Mouse (Mus musculus) testis, adult 2 months (tissue): Measurements from ENCODE around the gene Vamp1. TPM values are rescaled to one million over a fixed set of nuclear protein-coding genes. Genes with fewer than 3 reads are reported as not detected.

Experiments
- H3K27ac ChIP-seq: fragments of 200-500 bp; 2 replicates; pipeline ENCODE4 v1.5.1; 2012; ENCODE audit warnings: low read depth, low read length; ENCODE audit not compliant: control insufficient read depth, insufficient read depth
- H3K27me3 ChIP-seq: fragments of 200-500 bp; 2 replicates; pipeline ENCODE4 v1.6.1; 2012; ENCODE audit warnings: mild to moderate bottlenecking, low read length, moderate library complexity; ENCODE audit not compliant: control insufficient read depth, insufficient read depth
- H3K36me3 ChIP-seq: fragments of 200-500 bp; 2 replicates; pipeline ENCODE4 v1.6.1; 2012; ENCODE audit warnings: mild to moderate bottlenecking, low read length; ENCODE audit not compliant: control insufficient read depth, insufficient read depth
- H3K4me1 ChIP-seq: fragments of 200-500 bp; 2 replicates; pipeline ENCODE4 v1.6.1; 2012; ENCODE audit warnings: low read length; ENCODE audit not compliant: control insufficient read depth, insufficient read depth
- H3K4me3 ChIP-seq: fragments of 200-500 bp; 2 replicates; pipeline ENCODE4 v1.5.1; 2012; ENCODE audit warnings: low read depth, mild to moderate bottlenecking, low read length, moderate library complexity, mixed read lengths; ENCODE audit not compliant: control insufficient read depth
- CTCF ChIP-seq: fragments of 200-500 bp; IDR thresholded peaks from 2 replicates; pipeline ENCODE4 v1.5.1; 2012; ENCODE audit warnings: low read depth, mild to moderate bottlenecking, inconsistent platforms, low read length, moderate library complexity; ENCODE audit not compliant: control insufficient read depth, insufficient read depth, insufficient replicate concordance
- POLR2A ChIP-seq: fragments of 200-500 bp; IDR thresholded peaks from 2 replicates; pipeline ENCODE4 v1.6.1; 2012; ENCODE audit warnings: low read depth, mild to moderate bottlenecking, inconsistent platforms, low read length, moderate library complexity; ENCODE audit not compliant: control insufficient read depth
- polyA plus RNA-seq: library from polyadenylated mRNA; depleted of rRNA; stranded (reverse); fragments of >200 nt; gene quantifications from 2 replicates; pipeline ENCODE4 v1.2.3, GENCODE M21; 2012

Vamp1 gene
- polyA plus RNA-seq, 1 experiment, result 11.3 TPM

DNA sequence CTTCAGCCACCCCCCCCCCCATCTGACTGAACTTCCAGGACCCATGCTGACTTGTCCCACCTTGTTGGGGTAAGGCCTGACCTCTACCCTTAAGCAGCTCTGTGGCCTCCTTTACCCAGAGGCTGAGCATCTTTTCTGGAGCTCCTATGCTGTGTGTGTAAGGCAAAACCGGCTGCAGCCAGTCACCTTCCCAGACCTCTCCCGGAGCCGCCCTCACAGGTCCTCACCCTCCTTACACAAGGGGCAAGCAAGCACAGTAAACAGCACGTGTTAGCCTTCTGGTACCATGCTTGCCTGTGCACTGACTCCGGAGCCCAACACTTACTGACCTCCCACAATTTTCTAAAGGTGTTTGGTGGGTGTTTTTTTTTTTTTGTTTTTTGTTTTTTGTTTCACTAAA lies 39.9 kb upstream of the Vamp1 start:
- Histone ChIP-seq H3K27ac (peak overlapping the region; percentile 20; the same call in 1 of the 2 replicates), H3K36me3 (peaks cover 11% of the 10 kb centered on the region), H3K4me1 (no peaks in the 10 kb centered on the region), H3K27me3 (no peaks in the 10 kb centered on the region), H3K4me3 (no peak overlapping the region)
- TF ChIP-seq CTCF (no peak), POLR2A (no peak)

DNA sequence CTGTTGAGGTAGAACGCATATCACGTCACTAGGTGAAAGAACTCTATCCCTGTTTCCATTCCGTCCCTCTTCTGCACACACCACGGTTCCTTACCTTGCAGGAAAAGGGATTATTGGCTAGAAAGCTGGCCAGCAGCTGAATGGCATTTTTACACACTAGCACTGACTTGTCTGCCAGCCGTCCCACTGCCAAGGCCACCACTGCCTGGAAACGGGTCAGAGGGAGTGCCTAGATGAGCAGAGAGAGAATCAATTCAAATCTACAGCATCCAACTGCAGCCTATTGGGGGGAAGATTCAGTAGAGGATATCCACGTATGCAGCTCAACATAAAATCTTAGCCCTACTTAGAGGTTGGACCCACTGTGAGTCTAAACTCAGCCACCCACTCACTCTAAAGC lies 35.8 kb upstream of the Vamp1 start:
- Histone ChIP-seq H3K4me3 (no peak overlapping the region), H3K27ac (no peak overlapping the region), H3K36me3 (peaks cover 7% of the 10 kb centered on the region), H3K27me3 (no peaks in the 10 kb centered on the region), H3K4me1 (no peaks in the 10 kb centered on the region)
- TF ChIP-seq CTCF (no peak), POLR2A (no peak)

DNA sequence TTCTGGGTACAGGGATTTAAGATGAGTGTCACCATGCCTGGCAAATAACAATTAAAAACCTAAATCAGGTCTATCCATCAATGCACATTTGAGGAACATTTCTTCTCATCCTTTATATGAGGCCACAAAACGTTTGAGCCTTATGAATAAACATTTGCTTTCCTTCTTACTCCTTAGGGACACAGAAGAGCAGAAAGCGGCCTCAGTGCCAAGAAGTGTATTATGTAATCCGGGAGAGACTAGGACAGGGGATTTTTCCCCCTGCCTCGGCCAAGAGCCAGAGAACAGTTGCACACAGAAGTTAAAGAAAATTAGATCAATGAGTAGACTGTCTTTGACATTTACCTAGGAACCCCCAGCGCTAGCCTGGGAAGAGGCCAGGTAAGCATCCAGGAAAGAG lies 33.2 kb upstream of the Vamp1 start:
- H3K27ac ChIP-seq, result no peak overlapping the region
- no peaks in the 10 kb centered on the region for H3K4me1 ChIP-seq
- no peaks in the 10 kb centered on the region for H3K27me3 ChIP-seq
- no peak overlapping the region for H3K4me3 ChIP-seq
- TF ChIP-seq CTCF (no peak), POLR2A (no peak)
- peaks cover 8% of the 10 kb centered on the region for H3K36me3 ChIP-seq

DNA sequence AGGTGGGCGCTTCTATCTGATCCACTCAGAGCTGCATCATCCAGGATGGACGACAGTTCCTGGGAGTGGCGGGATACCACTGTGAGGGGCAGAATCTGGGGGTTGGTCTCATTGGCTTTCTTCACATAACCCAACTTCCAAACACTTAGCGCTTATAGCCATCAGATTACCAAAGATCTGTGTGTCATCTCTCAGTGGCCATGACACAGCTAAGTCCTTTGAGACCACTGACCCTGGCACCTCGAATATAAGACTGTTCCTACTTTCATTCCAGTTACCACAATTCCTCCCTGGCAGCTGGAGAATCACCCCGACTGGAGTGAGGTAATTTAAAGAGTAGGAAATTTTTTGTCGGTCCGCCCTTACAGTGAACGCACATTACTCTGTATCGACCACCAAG lies 29.1 kb upstream of the Vamp1 start:
- TF ChIP-seq CTCF (no peak), POLR2A (no peak)
- H3K4me1 ChIP-seq, result no peaks in the 10 kb centered on the region
- no peak overlapping the region for H3K27ac ChIP-seq
- H3K36me3 ChIP-seq, result peaks cover 4% of the 10 kb centered on the region
- H3K27me3 ChIP-seq, result no peaks in the 10 kb centered on the region
- H3K4me3 ChIP-seq, result no peak overlapping the region

- no peak for TF ChIP-seq CTCF
- TF ChIP-seq POLR2A, result no peak
- H3K27me3 ChIP-seq, result no peaks in the 10 kb centered on the region
- H3K36me3 ChIP-seq, result peaks cover 1% of the 10 kb centered on the region
- peak overlapping the region; percentile 89 for H3K4me3 ChIP-seq
- H3K4me1 ChIP-seq, result no peaks in the 10 kb centered on the region
- H3K27ac ChIP-seq, result peak overlapping the region; percentile 84; the same call in 1 of the 2 replicates
Measured at GRCm38 (mm10) chr6:125190816-125191215, 24.5 kb upstream of the Vamp1 start.

DNA sequence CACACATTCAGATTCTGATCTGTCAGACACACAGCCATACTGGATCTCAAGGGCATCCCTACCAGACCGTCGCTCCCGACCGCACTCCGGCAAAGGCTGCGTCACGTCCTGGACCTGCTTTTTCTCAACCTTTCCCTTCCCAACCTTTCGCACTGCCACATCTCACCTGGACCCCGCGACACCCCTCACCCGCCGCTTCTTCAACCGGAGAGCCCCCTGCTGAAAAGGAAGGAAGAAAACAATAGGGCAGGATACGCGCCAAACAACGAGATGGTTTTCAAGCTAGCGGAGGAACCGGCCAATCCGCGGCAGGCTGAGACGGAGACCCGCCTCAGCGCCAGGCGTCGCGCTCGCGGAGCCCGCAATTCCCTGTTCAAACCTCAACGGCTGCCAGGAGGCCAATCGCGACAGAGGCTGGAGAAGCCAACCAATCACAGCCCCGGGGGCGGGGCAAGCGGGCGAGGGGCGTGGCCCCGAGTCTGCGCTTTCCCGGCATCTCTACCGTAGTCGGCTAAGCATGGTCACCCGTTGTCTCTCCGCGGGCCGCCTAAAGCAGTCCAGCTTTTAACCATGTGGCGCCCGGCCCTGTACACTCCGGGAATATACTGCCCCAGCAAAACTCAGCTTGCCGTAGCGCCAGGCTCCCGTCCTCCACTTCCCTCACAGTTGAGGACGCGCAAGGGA lies 23.9 kb upstream of the Vamp1 start, which contains the start of the genes Ncapd2 and Mrpl51:
TSS of gene Ncapd2 (minus strand) at position 370 of the 684 bp plus-strand sequence.
TSS of gene Mrpl51 (plus strand) at position 470 of the 684 bp plus-strand sequence.
- Histone ChIP-seq H3K4me1 (no peaks in the 10 kb centered on the region), H3K4me3 (peak within 1 kb of the TSS; percentile 89), H3K27me3 (no peaks in the 10 kb centered on the region), H3K27ac (peak within 1 kb of the TSS; percentile 97), H3K36me3 (peaks cover 1% of the 10 kb centered on the region)
- TF ChIP-seq CTCF (no peak), POLR2A (peak; percentile 90)

GRCm38 (mm10) chr6:125192016-125192714 lies 23.2 kb upstream of the Vamp1 start:
- Histone ChIP-seq H3K27ac (peak overlapping the region; percentile 97), H3K27me3 (no peaks in the 10 kb centered on the region), H3K4me3 (peak overlapping the region; percentile 89), H3K36me3 (peaks cover under 1% of the 10 kb centered on the region), H3K4me1 (no peaks in the 10 kb centered on the region)
- TF ChIP-seq CTCF (no peak), POLR2A (peak; percentile 4; the same call in 1 of the 2 replicates)
